Comparison of ENCODE assay signal across 24 mouse cellular contexts in genomic region chr6:47337300-47337699, GRCm38 (mm10).
"Had no signal": no experiment of that assay in that cellular context is flagged by ENCODE, and none has a peak within 500 bp of the region (broad histone marks: within the 10 kb centered on the region; RNA-seq: fewer than 3 reads in every experiment).

No protein-coding gene starts in this region.

- H3K27me3 ChIP-seq: hindbrain, embryonic 12.5 days; kidney, embryonic 15.5 days; limb, embryonic 13.5 days; limb, embryonic 15.5 days; liver, embryonic 12.5 days had no signal

- H3K9me3 ChIP-seq: heart, embryonic 12.5 days; hindbrain, embryonic 10.5 days; hindbrain, embryonic 12.5 days; kidney, embryonic 15.5 days; limb, embryonic 13.5 days; limb, embryonic 15.5 days; liver, embryonic 12.5 days had no signal

- H3K36me3 ChIP-seq: heart, embryonic 12.5 days; hindbrain, embryonic 10.5 days; hindbrain, embryonic 12.5 days; kidney, embryonic 15.5 days; limb, embryonic 13.5 days; limb, embryonic 15.5 days; liver, embryonic 12.5 days had no signal

- H3K9ac ChIP-seq: heart, embryonic 12.5 days; hindbrain, embryonic 12.5 days; hindbrain, embryonic 14.5 days; kidney, embryonic 15.5 days; limb, embryonic 13.5 days; limb, embryonic 15.5 days; liver, embryonic 12.5 days; liver, embryonic 14.5 days had no signal

- ATAC-seq: hindbrain, embryonic 16.5 days; inflammation-experienced regulatory T-cells, adult 6 months; liver, embryonic 12.5 days had no signal

- H3K27ac ChIP-seq: hindbrain, embryonic 10.5 days; hindbrain, embryonic 12.5 days; hindbrain, embryonic 14.5 days; kidney, embryonic 15.5 days; kidney, postnatal 0 days; limb, embryonic 13.5 days; limb, embryonic 15.5 days; liver, embryonic 12.5 days; liver, embryonic 14.5 days had no signal

- H3K4me1 ChIP-seq: hindbrain, embryonic 12.5 days; kidney, embryonic 15.5 days; limb, embryonic 15.5 days had no signal

- DNase-seq: gastrocnemius, postnatal 14 days; gastrocnemius, postnatal 36 days; heart, adult 18-20 months; heart, postnatal 10 days; heart, postnatal 4 days; kidney, adult 18-20 months; kidney, adult 9 months; kidney, postnatal 14 days; kidney, postnatal 36 days; layer of hippocampus, adult 9-11 months; layer of hippocampus, postnatal 36 days; left cerebral cortex, postnatal 4 days had no signal

- H3K4me3 ChIP-seq: heart, embryonic 12.5 days; hindbrain, embryonic 10.5 days; hindbrain, embryonic 12.5 days; kidney, embryonic 15.5 days; limb, embryonic 13.5 days; limb, embryonic 15.5 days; liver, embryonic 12.5 days had no signal

- H3K4me2 ChIP-seq: hindbrain, embryonic 12.5 days; hindbrain, embryonic 14.5 days; kidney, embryonic 15.5 days; limb, embryonic 13.5 days; limb, embryonic 15.5 days; liver, embryonic 12.5 days had no signal
